Mouse (Mus musculus): ENCODE data around the gene Adam30.

Adam30 gene

DNA sequence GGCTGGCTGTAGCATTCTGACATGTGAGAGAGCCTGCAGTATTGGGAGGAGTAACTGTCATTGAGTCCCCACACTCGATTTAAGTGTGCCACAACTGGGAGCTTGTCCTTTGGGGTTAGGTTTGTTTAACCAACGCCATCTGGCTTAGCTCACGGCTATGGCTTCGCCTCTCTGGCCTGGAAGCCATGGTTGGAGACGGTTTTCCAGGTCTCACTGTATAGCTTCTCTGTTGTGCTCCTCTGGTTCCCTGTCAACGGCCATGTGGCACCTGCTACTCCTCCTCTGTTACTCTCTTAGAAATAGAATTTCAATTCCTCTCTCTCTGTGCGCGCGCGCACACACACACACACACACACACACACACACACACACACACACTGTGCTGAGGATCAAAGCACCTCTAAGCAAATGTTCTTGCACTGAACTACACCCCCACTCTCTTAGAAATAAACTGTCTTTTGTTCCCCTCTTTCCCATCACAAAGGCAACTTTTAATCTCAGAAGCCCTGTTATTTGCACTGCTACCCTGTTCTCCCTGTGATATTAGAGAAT lies 24.8 kb downstream of the Adam30 start:
- no peak for DNase-seq (ENCODE audit: low spot score)

DNA sequence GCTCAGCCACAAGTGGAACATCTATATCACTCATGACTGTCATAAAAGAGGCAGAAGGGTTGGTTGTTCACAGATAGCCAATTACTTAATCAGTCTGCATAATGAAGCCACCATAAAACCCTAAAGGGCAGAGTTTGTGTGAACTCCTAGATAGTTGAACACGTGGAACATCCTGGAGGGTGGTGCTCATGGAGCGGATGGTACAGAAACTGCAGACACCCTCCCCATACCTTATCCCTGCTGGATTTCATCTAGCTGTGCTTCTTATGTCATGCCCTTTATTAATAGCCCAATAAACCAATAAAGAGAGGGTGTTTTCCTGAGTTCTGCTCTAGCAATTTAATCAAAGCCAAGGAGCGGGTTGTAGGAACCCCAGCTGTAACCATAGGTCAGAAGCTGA lies 27.3 kb downstream of the Adam30 start:
- DNase-seq (ENCODE audit: low spot score): no peak

DNA sequence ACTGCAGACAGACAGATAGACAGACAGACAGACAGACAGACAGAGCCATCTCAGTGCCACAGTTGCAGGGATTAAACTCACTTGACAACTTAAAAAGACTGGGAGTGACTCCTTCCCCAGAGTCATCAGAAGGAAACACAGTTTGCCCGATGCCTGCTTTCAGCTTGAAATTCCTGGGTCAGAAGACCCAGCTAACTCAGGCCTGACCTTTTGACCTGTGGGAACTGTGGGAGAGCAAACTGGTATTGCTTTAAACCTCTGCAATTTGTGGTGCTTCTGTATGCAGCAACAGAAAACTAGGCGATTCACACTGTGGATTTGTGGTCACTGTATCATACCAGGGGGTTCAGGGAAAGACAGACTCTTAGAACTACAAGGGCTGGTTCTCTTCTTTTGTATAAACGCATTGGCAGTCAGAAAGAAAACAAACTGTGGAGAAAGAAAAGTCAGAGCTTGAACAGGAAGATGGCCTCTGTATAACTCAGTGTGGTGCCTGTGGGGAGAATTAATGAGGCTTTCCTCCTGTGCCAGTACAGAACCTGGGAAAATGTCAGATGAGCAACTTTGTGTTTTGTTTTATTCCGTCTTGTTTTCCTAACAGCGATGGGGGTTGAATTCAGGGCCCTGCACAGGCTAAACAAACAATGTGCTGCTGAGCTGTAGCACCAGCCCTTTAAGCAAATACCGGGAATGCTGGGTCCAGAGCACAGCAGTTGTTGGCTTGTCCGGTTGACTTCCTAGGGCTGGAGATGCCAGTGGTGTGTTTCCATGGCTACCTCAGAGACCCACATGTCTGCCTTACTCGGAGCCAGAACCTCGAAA lies 37.5 kb downstream of the Adam30 start:
- no peak for DNase-seq (ENCODE audit: low spot score)

DNA sequence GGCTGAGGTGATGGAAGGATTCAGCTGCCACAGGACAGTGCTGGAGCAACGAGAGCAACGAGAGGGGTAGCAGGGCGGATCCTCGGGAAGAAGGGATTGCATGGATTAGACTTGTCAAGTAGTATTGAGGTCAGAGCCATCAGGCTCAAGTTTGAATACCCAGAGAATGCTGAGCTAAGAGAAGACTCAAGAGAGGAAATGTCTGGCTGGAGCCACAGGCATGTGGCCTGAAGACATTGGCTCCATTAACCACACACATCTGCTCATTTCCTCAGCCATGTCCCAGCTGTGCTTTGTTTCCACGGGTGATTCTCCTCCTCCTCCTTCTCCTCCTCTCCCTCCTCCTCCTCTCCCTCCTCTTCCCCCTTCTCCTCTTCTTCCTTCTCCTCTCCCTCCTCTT lies 39.3 kb downstream of the Adam30 start:
- no peak for DNase-seq (ENCODE audit: low spot score)

DNA sequence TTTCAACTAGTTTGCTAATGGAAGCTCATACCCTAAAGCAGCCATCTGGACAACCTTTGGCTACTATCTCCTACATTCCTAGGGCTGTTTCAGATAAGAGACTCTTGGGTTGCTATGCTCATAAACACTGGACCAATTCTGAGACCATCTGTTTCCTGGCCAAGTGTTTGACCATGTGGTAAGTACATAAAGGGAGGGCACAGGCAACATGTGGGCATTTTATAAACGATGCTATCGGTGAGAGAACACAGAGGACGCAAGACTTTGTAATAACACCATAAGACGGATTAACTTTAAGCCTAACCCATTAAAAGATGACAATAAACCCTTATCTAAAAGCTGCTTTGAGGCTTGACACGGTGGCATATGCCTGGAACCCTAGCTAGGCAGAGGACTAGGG lies 42.9 kb downstream of the Adam30 start:
- DNase-seq (ENCODE audit: low spot score): no peak

DNA sequence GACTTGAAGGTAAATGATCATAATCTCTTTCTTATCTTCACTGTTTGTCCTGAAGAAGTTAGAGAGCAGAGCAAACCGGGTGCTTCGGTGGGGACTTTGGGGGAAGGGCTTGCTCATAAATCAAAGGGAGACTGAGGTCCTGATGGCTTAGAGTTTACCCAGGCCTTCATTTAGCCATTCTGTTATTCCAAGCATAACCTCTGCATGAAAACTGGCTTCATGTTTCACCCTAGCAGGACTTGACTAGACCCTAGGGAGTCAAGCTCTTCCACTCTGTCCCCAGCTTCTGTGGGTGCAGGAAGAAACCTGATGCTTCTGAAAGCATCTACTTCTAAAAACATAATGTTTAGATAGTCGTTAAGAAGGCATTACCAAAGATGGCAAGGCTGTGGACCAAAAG lies 46.5 kb downstream of the Adam30 start:
- no peak for DNase-seq (ENCODE audit: low spot score)

DNA sequence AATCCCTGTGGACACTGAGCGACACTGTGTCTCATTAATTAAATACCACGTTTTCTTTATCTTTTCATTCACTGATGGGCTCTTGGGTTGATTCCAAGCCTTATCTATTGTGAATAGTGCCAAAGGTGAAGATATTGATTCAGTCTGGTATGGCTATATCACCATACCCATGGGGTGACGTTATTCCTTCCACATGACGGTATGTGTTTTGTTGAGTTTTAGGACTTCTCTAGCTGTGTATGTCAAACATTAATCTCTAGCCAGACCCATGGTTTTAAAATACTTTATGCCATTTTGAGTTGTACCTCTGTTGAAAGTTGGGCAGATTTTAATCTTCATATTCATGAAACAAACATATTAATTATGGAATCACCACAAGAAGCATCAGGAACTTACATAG lies 48.7 kb downstream of the Adam30 start:
- DNase-seq (ENCODE audit: low spot score): no peak

DNA sequence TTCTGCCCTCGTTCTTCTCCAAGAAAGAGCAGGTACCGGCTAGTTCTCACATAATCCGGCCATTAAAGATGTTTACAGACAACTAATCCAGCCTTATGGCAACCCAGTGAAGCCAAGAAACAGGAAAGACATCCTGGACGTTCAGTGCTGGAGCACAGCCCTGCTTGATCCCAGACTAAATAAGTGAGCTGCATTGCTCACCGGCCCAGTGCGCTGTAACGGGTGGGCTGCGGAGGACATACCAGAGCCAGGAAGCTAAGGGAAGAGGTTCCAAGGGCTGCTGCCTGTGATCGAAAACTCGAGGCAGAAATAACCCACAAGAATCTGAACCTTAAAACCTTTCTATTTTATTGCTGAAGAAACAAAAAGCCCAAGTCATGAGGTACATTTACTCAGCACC lies 50.4 kb downstream of the Adam30 start:
- DNase-seq (ENCODE audit: low spot score): no peak

DNA sequence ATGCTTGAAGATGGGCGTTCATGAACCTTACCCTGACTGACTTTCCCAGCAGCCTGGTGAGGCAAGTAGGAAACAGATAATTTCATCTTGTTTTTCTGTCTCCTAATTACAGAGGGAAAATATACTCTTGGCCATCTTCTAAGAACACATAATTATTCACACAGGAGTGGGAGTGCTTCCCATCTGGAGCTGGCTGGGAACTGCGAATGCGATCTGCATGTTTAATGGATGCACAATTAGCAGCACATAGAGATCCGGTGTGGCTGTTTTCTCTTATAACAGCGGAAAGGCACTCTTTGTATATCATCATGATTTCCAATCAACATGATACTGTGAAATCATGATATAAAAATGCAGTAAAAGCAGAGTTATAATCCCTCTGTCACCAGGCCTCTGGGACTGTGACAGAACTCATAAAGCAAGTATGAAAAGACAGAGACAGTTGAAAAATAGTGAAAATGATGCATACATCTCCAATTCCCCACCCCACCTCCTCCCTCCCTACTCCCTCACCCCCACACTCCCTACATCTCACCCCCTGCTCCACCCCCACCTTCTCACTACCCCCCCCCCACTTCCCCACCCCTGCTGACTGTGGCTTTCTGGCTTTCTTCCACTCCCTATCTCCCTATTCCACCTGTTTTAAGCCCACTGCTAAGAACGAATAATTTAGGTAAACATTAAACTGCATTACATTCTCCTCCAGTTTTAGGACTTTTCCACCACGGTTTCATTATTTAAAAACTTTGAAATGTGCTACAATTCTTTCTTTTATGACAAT lies 51.1 kb downstream of the Adam30 start:
- DNase-seq (ENCODE audit: low spot score): no peak

Data from ovary, adult 18-20 months (tissue).